Mouse (Mus musculus) monocyte, adult 2 months (primary cell): ENCODE data around the gene Rwdd2a.
"Not testable (repeated sequence)": the region's sequence is repeated elsewhere in the genome, so short reads cannot be mapped to it uniquely, and the experiment has no call there.

ENCODE experiments used
- DNase-seq, 2 experiments: peaks; one replicate each; pipeline ENCODE4 v3.0.0; 2022; ENCODE audit warnings: low spot score in 2 of 2, low read depth in 1 of 2

Gene Rwdd2a

GRCm38 (mm10) chr9:86587019-86587795 is 15.4 kb downstream of the Rwdd2a start:
- no peak for DNase-seq

GRCm38 (mm10) chr9:86592676-86593668 is 21.2 kb downstream of the Rwdd2a start:
- DNase-seq: peak; percentile 33 to 55

- not testable (repeated sequence) for DNase-seq
Observed at GRCm38 (mm10) chr9:86594357-86594767, 22.6 kb downstream of the Rwdd2a start.

- not testable (repeated sequence) for DNase-seq
Observed at GRCm38 (mm10) chr9:86596983-86597382, 25.2 kb downstream of the Rwdd2a start.

- DNase-seq: no peak
Observed at GRCm38 (mm10) chr9:86599723-86600303, 28.0 kb downstream of the Rwdd2a start.

- no peak for DNase-seq
Observed at GRCm38 (mm10) chr9:86605776-86606175, 34.0 kb downstream of the Rwdd2a start.

GRCm38 (mm10) chr9:86612091-86612490 is 40.3 kb downstream of the Rwdd2a start:
- DNase-seq: no peak

- no peak for DNase-seq
Observed at GRCm38 (mm10) chr9:86615765-86616164, 44.0 kb downstream of the Rwdd2a start.

GRCm38 (mm10) chr9:86617837-86618492 is 46.2 kb downstream of the Rwdd2a start:
- DNase-seq: no peak

- DNase-seq: no peak
Observed at GRCm38 (mm10) chr9:86619341-86620139, 47.7 kb downstream of the Rwdd2a start.

- no peak for DNase-seq
Observed at GRCm38 (mm10) chr9:86622062-86622461, 50.3 kb downstream of the Rwdd2a start.

GRCm38 (mm10) chr9:86624039-86624438 is 52.2 kb downstream of the Rwdd2a start:
- no peak for DNase-seq
